Mouse (Mus musculus): ENCODE measurements around the gene Ifnl3. TPM values are rescaled to one million over a fixed set of nuclear protein-coding genes. Genes with fewer than 3 reads are reported as not detected.
"Not testable (repeated sequence)": the region's sequence is repeated elsewhere in the genome, so short reads cannot be mapped to it uniquely, and the experiment has no call there.

The Ifnl3 gene
- polyA plus RNA-seq, 1 experiment from 2014 or later: not detected

DNA sequence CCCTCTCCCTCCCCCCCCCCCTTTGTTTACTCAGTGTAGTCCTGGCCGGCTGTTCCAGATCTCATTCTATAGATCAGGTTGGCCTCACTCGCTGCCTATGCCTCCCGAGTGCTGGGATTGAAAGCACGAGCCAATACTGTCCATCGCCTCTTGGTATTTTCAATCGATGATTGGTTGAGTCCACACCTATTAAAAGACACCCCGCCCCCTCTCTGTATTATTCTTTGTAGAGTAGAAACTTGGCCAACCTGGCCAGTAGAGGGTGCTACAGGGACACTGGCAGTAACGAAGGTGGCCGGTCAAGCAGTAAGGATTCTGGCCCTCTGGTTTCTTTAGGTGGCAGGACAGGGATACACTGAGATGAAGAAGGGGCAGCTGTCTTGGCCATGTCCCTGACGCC is 32.2 kb upstream of the Ifnl3 start:
- H3K4me3 ChIP-seq (ENCODE audit: low read depth, low read length): no peak overlapping the region
- WGBS: 6% methylated on average over 10 of the region's 10 CpGs

DNA sequence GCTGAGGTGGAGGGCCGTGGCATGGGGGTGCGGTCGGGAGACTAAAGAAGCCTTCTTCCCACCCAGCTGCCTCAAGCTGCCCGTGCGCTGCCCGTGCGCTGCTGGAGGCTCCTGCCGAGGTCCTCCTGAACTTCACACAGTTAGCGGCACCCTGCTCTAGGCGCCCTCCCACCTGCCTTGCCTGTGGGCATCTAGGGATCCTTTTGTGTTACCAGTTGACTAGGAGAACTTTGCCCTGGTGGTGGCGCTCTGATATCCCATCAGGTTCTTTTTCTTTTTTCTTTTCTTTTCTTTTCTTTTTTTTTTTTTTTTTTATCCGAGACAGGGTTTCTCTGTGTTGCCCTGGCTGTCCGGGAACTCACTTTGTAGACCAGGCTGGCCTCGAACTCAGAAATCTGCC is 31.7 kb upstream of the Ifnl3 start:
- no peak overlapping the region for H3K27ac ChIP-seq (ENCODE audit: low read depth)
- no peaks in the 10 kb centered on the region for H3K4me1 ChIP-seq (ENCODE audit: insufficient read depth)
- DNase-seq (no peak), ATAC-seq (ENCODE audit: insufficient read depth) (no peak)
- no peak overlapping the region for H3K9ac ChIP-seq
- 0 out of 2 replicates have a peak, but pooled peaks cover 4% of the 10 kb centered on the region for H3K27me3 ChIP-seq (ENCODE audit: insufficient read depth, low read length)
- H3K9me3 ChIP-seq (ENCODE audit: low read depth, low read length): no peaks in the 10 kb centered on the region
- no peak for TF ChIP-seq CTCF (IDR thresholded peaks at IDR 0.05; ENCODE audit: low read depth)
- WGBS: 30% methylated on average over 14 of the region's 14 CpGs
- H3K4me3 ChIP-seq (ENCODE audit: low read depth, low read length): no peak overlapping the region
- 0 out of 2 replicates have a peak overlapping the region, but pooled peaks have one; percentile 32 for H3K4me2 ChIP-seq
- no peaks in the 10 kb centered on the region for H3K36me3 ChIP-seq (ENCODE audit: insufficient read depth)

More for the DNA sequence above, 32.2 kb upstream of the Ifnl3 start:
- no peak overlapping the region for H3K27ac ChIP-seq (ENCODE audit: low read depth)
- no peaks in the 10 kb centered on the region for H3K36me3 ChIP-seq (ENCODE audit: insufficient read depth)
- TF ChIP-seq CTCF (IDR thresholded peaks at IDR 0.05; ENCODE audit: low read depth): peak; percentile 64
- ATAC-seq (ENCODE audit: insufficient read depth) (no peak), DNase-seq (peak; percentile 73)
- H3K9ac ChIP-seq: no peak overlapping the region
- 0 out of 2 replicates have a peak overlapping the region, but pooled peaks have one; percentile 32 for H3K4me2 ChIP-seq
- no peaks in the 10 kb centered on the region for H3K4me1 ChIP-seq (ENCODE audit: insufficient read depth)
- no peaks in the 10 kb centered on the region for H3K9me3 ChIP-seq (ENCODE audit: low read depth, low read length)
- 0 out of 2 replicates have a peak, but pooled peaks cover 4% of the 10 kb centered on the region for H3K27me3 ChIP-seq (ENCODE audit: insufficient read depth, low read length)

DNA sequence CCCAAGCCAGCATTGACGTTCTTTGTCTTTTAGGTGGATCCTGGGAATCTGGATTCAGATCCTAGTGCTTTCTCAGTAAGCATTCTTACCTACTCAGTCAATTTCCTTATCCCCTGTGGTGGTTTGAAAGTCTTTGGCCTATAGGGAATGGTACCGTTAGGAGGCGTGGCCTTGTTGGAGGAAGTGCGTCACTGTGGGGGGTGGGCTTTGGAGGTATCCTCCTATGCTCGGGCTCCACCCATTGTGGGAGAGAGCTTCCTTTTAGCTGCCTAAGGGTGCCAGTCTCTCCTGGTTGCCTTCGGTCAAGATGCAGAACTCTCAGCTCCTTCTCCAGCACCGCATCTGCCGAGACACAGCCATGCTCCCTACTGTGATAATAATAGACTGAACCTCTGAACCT is 30.3 kb upstream of the Ifnl3 start:
- no peak overlapping the region for H3K9ac ChIP-seq

DNA sequence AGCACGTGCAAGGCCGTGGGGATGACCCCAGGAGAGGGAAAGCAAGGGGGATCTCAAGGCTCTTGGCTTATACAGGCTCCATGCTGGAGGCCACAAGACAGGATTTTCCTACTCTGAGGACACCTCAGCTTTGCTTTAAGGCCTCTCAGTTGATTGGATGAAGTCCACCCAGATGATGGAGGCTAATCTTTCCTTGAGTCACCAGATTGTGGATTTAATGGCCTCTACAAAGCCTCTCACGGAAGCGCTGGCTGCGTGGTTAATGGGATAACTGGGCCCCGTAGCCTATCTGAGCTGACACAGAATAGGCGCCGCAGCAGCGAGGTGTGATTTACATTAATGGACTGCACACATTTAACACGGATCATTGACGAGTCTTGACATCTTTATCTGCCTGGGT is 27.2 kb upstream of the Ifnl3 start:
- Histone ChIP-seq H3K4me2 (no peak overlapping the region), H3K9me3 (ENCODE audit: low read depth, low read length) (no peaks in the 10 kb centered on the region), H3K4me1 (ENCODE audit: insufficient read depth) (no peaks in the 10 kb centered on the region), H3K27me3 (ENCODE audit: insufficient read depth, low read length) (no peaks in the 10 kb centered on the region), H3K27ac (ENCODE audit: low read depth) (no peak overlapping the region), H3K9ac (no peak overlapping the region), H3K36me3 (ENCODE audit: insufficient read depth) (no peaks in the 10 kb centered on the region), H3K4me3 (ENCODE audit: low read depth, low read length) (no peak overlapping the region)
- DNase-seq: no peak
- 55% methylated on average over 11 of the region's 11 CpGs for WGBS
- TF ChIP-seq CTCF (IDR thresholded peaks at IDR 0.05; ENCODE audit: low read depth): no peak
- no peak for ATAC-seq (ENCODE audit: insufficient read depth)

More for the DNA sequence above, 30.3 kb upstream of the Ifnl3 start:
- H3K4me3 ChIP-seq (ENCODE audit: low read depth, low read length): no peak overlapping the region
- H3K4me2 ChIP-seq: no peak overlapping the region
- no peak for TF ChIP-seq CTCF (IDR thresholded peaks at IDR 0.05; ENCODE audit: low read depth)
- H3K27ac ChIP-seq (ENCODE audit: low read depth): no peak overlapping the region
- WGBS: 78% methylated on average over 8 of the region's 8 CpGs
- H3K27me3 ChIP-seq (ENCODE audit: insufficient read depth, low read length): 0 out of 2 replicates have a peak, but pooled peaks cover 4% of the 10 kb centered on the region
- no peaks in the 10 kb centered on the region for H3K9me3 ChIP-seq (ENCODE audit: low read depth, low read length)
- DNase-seq: no peak
- H3K4me1 ChIP-seq (ENCODE audit: insufficient read depth): no peaks in the 10 kb centered on the region
- H3K36me3 ChIP-seq (ENCODE audit: insufficient read depth): no peaks in the 10 kb centered on the region
- ATAC-seq (ENCODE audit: insufficient read depth): no peak

DNA sequence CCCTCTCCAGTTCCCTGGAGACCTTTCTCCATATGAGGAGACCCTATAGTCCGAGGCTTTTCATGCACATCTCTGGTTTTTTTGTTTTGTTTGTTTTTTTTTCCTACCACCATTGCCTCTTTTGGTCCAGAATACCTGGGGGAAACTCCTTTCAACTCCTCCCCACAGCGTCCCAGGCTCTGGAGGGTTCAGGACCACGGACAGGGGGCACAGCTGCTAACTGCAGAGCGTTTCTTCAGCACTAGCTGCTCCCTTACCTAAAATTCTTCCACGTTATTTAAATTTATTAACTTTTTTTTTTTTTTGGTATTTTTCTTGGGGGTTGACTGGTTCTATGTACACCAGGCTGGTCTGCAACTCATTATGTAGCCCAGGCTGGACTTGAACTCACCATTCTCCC is 17.1 kb upstream of the Ifnl3 start:
- DNase-seq (peak; percentile 69), ATAC-seq (ENCODE audit: insufficient read depth) (no peak)
- H3K9ac ChIP-seq: no peak overlapping the region
- H3K4me2 ChIP-seq: no peak overlapping the region
- TF ChIP-seq CTCF (IDR thresholded peaks at IDR 0.05; ENCODE audit: low read depth): no peak
- no peaks in the 10 kb centered on the region for H3K36me3 ChIP-seq (ENCODE audit: insufficient read depth)
- no peaks in the 10 kb centered on the region for H3K27me3 ChIP-seq (ENCODE audit: insufficient read depth, low read length)
- no peak overlapping the region for H3K27ac ChIP-seq (ENCODE audit: low read depth)
- H3K4me3 ChIP-seq (ENCODE audit: low read depth, low read length): no peak overlapping the region
- WGBS: 6% methylated on average over 5 of the region's 5 CpGs
- no peaks in the 10 kb centered on the region for H3K9me3 ChIP-seq (ENCODE audit: low read depth, low read length)
- no peaks in the 10 kb centered on the region for H3K4me1 ChIP-seq (ENCODE audit: insufficient read depth)

DNA sequence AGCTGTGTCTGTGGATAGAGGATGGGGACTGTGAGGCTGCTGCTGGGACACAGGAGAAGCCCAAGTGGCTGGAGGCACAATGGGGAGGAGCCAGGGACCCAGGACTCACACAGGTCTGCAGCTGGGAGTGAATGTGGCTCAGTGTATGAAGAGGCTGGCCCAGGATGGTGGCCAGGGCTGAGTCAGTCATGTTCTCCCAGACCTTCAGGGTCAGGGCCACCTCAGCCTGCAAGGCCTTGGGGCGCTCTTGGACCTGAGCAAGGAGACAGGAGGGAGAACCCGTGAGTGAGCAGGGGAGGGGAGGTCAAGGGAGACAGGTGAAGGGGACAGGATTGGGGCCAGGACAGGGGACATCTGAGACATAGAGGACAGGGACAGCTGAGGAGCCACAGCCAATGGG is 13.5 kb upstream of the Ifnl3 start:
- not testable (repeated sequence) for H3K4me3 ChIP-seq (ENCODE audit: low read depth, low read length); H3K27me3 ChIP-seq (ENCODE audit: insufficient read depth, low read length); H3K27ac ChIP-seq (ENCODE audit: low read depth); H3K9ac ChIP-seq; H3K36me3 ChIP-seq (ENCODE audit: insufficient read depth); H3K4me2 ChIP-seq; H3K9me3 ChIP-seq (ENCODE audit: low read depth, low read length); H3K4me1 ChIP-seq (ENCODE audit: insufficient read depth); ATAC-seq (ENCODE audit: insufficient read depth); DNase-seq
- WGBS: 58% methylated on average over 2 of the region's 2 CpGs

DNA sequence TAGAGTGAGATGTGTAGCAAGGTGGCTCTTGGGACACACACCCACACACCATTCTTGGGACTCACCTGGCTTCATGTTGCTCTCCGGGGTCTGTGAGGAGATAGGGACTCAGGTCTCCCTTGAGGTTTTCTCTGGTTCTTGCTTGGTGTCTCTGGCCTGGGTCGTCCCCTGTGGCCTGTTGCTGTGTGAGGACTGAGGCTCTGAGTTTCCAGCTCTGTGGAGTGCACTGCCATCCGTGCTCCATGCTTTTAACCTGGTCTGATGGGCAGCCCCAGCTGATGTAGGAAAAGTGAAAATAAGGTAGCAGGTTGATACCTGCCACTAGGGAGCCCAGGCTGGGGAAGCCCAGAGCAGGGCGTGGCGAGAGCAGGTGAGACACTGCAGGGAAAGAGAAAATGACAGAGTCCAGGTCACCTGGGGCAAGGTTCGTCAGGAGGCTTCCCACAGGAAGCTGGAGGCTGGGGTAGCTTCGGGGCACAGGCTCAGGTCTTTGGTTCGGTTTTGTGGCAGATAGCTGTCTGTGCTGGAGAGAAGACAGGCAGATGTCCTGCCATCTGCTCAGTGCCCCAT is 12.1 kb upstream of the Ifnl3 start, which contains the start of gene Ifnl2:
Gene Ifnl2, minus strand, starts transcription at position 51 of the 570 bp plus-strand sequence.
- H3K9ac ChIP-seq; H3K27me3 ChIP-seq (ENCODE audit: insufficient read depth, low read length); H3K36me3 ChIP-seq (ENCODE audit: insufficient read depth); H3K4me1 ChIP-seq (ENCODE audit: insufficient read depth); DNase-seq; H3K9me3 ChIP-seq (ENCODE audit: low read depth, low read length); H3K27ac ChIP-seq (ENCODE audit: low read depth); ATAC-seq (ENCODE audit: insufficient read depth); H3K4me2 ChIP-seq; H3K4me3 ChIP-seq (ENCODE audit: low read depth, low read length): not testable (repeated sequence)
- WGBS: 59% methylated on average over 8 of the region's 8 CpGs
